Mouse (Mus musculus): ENCODE data around the gene Relch. TPM values are rescaled to one million over a fixed set of nuclear protein-coding genes. Genes with fewer than 3 reads are reported as not detected.

Relch gene
- polyA plus RNA-seq, 1 experiment from 2014 or later: 33.0 TPM

- DNase-seq (ENCODE audit: low spot score): no peak
- 88% methylated on average over 6 of the region's 6 CpGs for WGBS
- H3K4me2 ChIP-seq (ENCODE audit: low read depth, low read length, severe bottlenecking): no peak overlapping the region
- H3K27me3 ChIP-seq (ENCODE audit: control insufficient read depth, insufficient read depth, low read length): no peaks in the 10 kb centered on the region
- H3K9ac ChIP-seq (ENCODE audit: low read length): no peak overlapping the region
- H3K36me3 ChIP-seq (ENCODE audit: control insufficient read depth, insufficient read depth, low read length): no peaks in the 10 kb centered on the region
- ATAC-seq (replicated peaks; ENCODE audit: low FRiP score): no peak
- H3K27ac ChIP-seq (ENCODE audit: low read depth, low read length): no peak overlapping the region
- H3K9me3 ChIP-seq (ENCODE audit: control insufficient read depth, low read length): no peaks in the 10 kb centered on the region
- no peaks in the 10 kb centered on the region for H3K4me1 ChIP-seq (replicated peaks; ENCODE audit: control insufficient read depth, insufficient read depth, low read length)
- no peak overlapping the region for H3K4me3 ChIP-seq (ENCODE audit: low read depth, low read length)
These were observed 131.0 kb downstream of the Relch start for GRCm38 (mm10) chr1:105794670-105795069.

DNA sequence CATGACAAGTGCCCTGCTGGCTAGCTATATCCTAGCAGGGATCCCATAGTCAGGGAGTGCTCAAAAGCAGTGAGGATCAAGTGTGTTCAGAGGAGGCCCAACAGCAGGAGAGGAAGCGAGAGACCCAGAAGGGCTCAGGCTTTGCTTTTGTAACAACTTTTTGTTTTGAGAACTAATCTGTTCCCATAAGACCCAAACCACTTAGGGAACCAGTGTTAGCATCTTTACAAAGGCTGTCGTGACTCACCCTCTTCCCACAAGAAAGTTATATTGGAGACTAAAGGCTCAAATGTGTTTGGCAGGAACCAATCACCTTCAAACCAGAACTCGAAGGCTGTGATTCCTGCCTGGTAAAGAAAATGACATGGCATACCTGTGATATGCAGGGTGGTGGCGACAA, 132.0 kb downstream of the Relch start:
- Histone ChIP-seq H3K4me1 (replicated peaks; ENCODE audit: control insufficient read depth, insufficient read depth, low read length) (no peaks in the 10 kb centered on the region), H3K36me3 (ENCODE audit: control insufficient read depth, insufficient read depth, low read length) (no peaks in the 10 kb centered on the region), H3K4me3 (ENCODE audit: low read depth, low read length) (no peak overlapping the region), H3K4me2 (ENCODE audit: low read depth, low read length, severe bottlenecking) (no peak overlapping the region), H3K9me3 (ENCODE audit: control insufficient read depth, low read length) (no peaks in the 10 kb centered on the region), H3K27ac (ENCODE audit: low read depth, low read length) (no peak overlapping the region), H3K27me3 (ENCODE audit: control insufficient read depth, insufficient read depth, low read length) (no peaks in the 10 kb centered on the region), H3K9ac (ENCODE audit: low read length) (no peak overlapping the region)
- WGBS: 85% methylated on average over 4 of the region's 4 CpGs
- DNase-seq (ENCODE audit: low spot score) (no peak), ATAC-seq (replicated peaks; ENCODE audit: low FRiP score) (no peak)

GRCm38 (mm10) chr1:105800570-105800969, 136.9 kb downstream of the Relch start:
- Histone ChIP-seq H3K9me3 (ENCODE audit: control insufficient read depth, low read length) (no peaks in the 10 kb centered on the region), H3K4me2 (ENCODE audit: low read depth, low read length, severe bottlenecking) (no peak overlapping the region), H3K4me1 (replicated peaks; ENCODE audit: control insufficient read depth, insufficient read depth, low read length) (no peaks in the 10 kb centered on the region), H3K9ac (ENCODE audit: low read length) (no peak overlapping the region), H3K27ac (ENCODE audit: low read depth, low read length) (no peak overlapping the region), H3K4me3 (ENCODE audit: low read depth, low read length) (no peak overlapping the region), H3K36me3 (ENCODE audit: control insufficient read depth, insufficient read depth, low read length) (no peaks in the 10 kb centered on the region), H3K27me3 (ENCODE audit: control insufficient read depth, insufficient read depth, low read length) (no peaks in the 10 kb centered on the region)
- no peak for ATAC-seq (replicated peaks; ENCODE audit: low FRiP score)
- 88% methylated on average over 6 of the region's 6 CpGs for WGBS
- no peak for DNase-seq (ENCODE audit: low spot score)

DNA sequence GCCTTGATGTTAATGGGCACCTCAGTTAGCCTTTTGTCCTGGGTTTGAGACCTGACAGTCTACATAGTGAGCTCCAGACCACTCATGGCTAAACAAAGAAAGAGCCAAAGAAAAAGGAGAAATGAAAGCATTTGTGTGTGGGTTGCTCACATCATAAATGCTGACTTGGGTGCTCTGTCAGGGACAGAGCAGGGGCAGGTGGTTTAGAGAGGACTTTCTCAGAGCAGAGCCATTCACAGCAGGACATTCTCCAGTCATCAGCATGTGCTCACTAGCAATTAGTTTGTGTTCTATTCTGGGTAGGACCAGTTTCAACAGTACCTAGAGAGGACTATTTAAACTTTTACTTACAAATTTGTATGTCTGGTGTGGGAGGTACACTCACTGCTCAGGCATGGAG, 137.6 kb downstream of the Relch start:
- Histone ChIP-seq H3K9ac (ENCODE audit: low read length) (no peak overlapping the region), H3K27me3 (ENCODE audit: control insufficient read depth, insufficient read depth, low read length) (no peaks in the 10 kb centered on the region), H3K27ac (ENCODE audit: low read depth, low read length) (no peak overlapping the region), H3K36me3 (ENCODE audit: control insufficient read depth, insufficient read depth, low read length) (no peaks in the 10 kb centered on the region), H3K4me2 (ENCODE audit: low read depth, low read length, severe bottlenecking) (no peak overlapping the region), H3K9me3 (ENCODE audit: control insufficient read depth, low read length) (no peaks in the 10 kb centered on the region), H3K4me3 (ENCODE audit: low read depth, low read length) (no peak overlapping the region), H3K4me1 (replicated peaks; ENCODE audit: control insufficient read depth, insufficient read depth, low read length) (no peaks in the 10 kb centered on the region)
- ATAC-seq (replicated peaks; ENCODE audit: low FRiP score) (no peak), DNase-seq (ENCODE audit: low spot score) (no peak)

DNA sequence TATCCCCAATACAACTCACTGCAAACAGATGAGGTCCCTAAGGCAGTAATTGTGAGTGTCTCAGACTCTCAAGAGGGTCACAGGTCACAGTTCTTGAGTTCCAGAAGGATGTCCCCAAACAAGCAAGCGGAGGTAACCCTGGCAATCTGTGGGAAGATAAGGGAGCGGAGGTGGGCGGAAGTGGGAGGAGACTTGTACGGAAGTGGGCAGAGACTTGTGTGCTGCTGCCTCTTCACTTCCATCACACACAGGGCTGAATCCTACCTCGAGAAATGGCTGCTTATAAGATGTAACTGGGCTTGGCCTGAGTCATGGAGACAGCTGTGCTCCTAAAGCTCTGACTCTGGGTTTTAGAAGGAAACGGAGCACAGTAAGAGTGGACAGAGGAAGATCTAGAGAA, 139.3 kb downstream of the Relch start:
- no peak for DNase-seq (ENCODE audit: low spot score)
- no peaks in the 10 kb centered on the region for H3K9me3 ChIP-seq (ENCODE audit: control insufficient read depth, low read length)
- H3K36me3 ChIP-seq (ENCODE audit: control insufficient read depth, insufficient read depth, low read length): no peaks in the 10 kb centered on the region
- H3K4me2 ChIP-seq (ENCODE audit: low read depth, low read length, severe bottlenecking): no peak overlapping the region
- H3K4me3 ChIP-seq (ENCODE audit: low read depth, low read length): no peak overlapping the region
- 76% methylated on average over 6 of the region's 6 CpGs for WGBS
- ATAC-seq (replicated peaks; ENCODE audit: low FRiP score): no peak
- H3K27me3 ChIP-seq (ENCODE audit: control insufficient read depth, insufficient read depth, low read length): no peaks in the 10 kb centered on the region
- H3K4me1 ChIP-seq (replicated peaks; ENCODE audit: control insufficient read depth, insufficient read depth, low read length): no peaks in the 10 kb centered on the region
- H3K9ac ChIP-seq (ENCODE audit: low read length): no peak overlapping the region
- no peak overlapping the region for H3K27ac ChIP-seq (ENCODE audit: low read depth, low read length)

DNA sequence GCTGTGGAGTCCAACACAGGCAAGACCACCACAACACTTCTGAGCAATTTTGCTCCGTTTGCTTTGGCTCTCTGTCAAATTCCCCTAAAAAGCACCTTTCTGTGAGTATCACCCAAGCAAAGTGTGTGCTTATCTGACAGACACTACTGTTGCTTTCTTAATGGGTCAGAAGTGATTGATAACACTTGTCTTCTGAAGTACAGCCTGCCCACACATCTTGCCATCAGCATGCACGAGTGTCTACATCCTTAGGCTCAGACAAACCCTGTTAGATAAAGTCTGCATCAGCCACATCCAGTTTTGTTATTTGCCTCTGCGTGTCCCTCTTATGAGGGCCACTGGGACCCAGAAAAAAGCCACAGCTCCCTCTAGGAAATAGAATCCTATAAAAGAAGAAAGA, 140.6 kb downstream of the Relch start:
- Histone ChIP-seq H3K36me3 (ENCODE audit: control insufficient read depth, insufficient read depth, low read length) (no peaks in the 10 kb centered on the region), H3K4me3 (ENCODE audit: low read depth, low read length) (no peak overlapping the region), H3K27ac (ENCODE audit: low read depth, low read length) (no peak overlapping the region), H3K27me3 (ENCODE audit: control insufficient read depth, insufficient read depth, low read length) (no peaks in the 10 kb centered on the region), H3K4me1 (replicated peaks; ENCODE audit: control insufficient read depth, insufficient read depth, low read length) (no peaks in the 10 kb centered on the region), H3K4me2 (ENCODE audit: low read depth, low read length, severe bottlenecking) (no peak overlapping the region), H3K9me3 (ENCODE audit: control insufficient read depth, low read length) (no peaks in the 10 kb centered on the region), H3K9ac (ENCODE audit: low read length) (no peak overlapping the region)
- DNase-seq (ENCODE audit: low spot score) (no peak), ATAC-seq (replicated peaks; ENCODE audit: low FRiP score) (no peak)
- WGBS: 86% methylated on average over 3 of the region's 3 CpGs

Other genes with a start within 250 kb of the Relch start
- gene Pign, start 184 bp upstream of the Relch start, polyA plus RNA-seq (2014; fragmentation: Nextera tagmentation; extraction: Ambion mirVana): 14.3 and 15.9 TPM in 2 replicates
- 0.09 and 0.53 TPM in 2 replicates for gene Tnfrsf11a, start 116.9 kb downstream of the Relch start, polyA plus RNA-seq (2014; fragmentation: Nextera tagmentation; extraction: Ambion mirVana)

Measured in forebrain, embryonic 11.5 days (tissue).